ENCODE assay signal across 10 mouse cellular contexts in the genomic region with DNA sequence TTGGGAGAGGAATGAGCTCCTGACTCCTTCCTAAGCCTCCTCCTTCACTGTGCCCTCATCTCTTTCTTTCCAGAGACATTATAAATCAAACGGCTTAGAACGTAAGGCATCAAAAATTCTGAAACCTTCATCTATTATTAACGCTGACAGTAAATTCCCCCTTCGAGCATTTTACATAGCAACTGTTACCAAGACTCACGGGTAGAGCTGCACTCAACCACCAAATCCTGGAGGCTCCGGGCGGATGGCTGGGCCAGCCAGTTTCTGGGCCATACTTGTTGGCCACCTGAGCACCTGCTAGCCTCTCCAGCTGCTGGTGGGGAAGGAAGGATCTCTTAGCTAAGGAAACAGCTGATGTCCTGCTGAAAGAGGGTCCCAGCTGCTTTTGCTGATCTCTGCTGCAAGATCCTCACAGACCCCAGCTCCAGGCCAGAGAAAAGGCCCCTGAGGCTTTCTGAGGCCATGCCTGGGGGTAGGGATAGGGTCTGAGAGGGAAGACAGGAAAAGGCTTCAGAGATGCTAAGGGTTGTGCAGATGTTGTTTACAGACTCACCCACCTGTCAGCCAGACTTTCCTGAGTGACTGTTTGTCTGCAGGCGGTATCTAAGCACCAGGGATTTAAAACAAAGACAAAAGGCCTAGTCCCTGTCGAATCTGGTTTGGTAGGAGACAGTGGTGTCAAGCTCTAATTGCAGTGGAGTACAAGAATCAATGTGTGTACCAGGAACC. TPM values are rescaled to one million over a fixed set of nuclear protein-coding genes. Genes with fewer than 3 reads are reported as not detected.
DNase-seq lines count a peak whose midpoint lies in the region; ATAC-seq and TF ChIP-seq lines count a peak whose summit lies in the region.
"Had no signal": no experiment of that assay in that cellular context is flagged by ENCODE, and none has a peak within 500 bp of the region (broad histone marks: within the 10 kb centered on the region; RNA-seq: fewer than 3 reads in every experiment).

No protein-coding gene starts in this region.

- no peak for TF ChIP-seq POLR2A in MEL (IDR thresholded peaks at IDR 0.05; ENCODE audit: control insufficient read depth in 1 of 2, insufficient read depth in 1 of 2, low read depth in 1 of 2, low read length in 2 of 2, poor library complexity in 1 of 2)

- no peak for TF ChIP-seq RAD21 in MEL (IDR thresholded peaks at IDR 0.05; ENCODE audit: low read depth, low read length)

- H3K4me1 ChIP-seq in MEL (ENCODE audit: control insufficient read depth in 1 of 2, insufficient read depth in 2 of 2, low read length in 2 of 2): no peaks in the 10 kb centered on the region
- H3K4me1 ChIP-seq in embryonic facial prominence, embryonic 12.5 days: peaks cover 55% of the 10 kb centered on the region
- peaks cover 69% of the 10 kb centered on the region for H3K4me1 ChIP-seq in hindbrain, embryonic 15.5 days (replicated peaks)
- H3K4me1 ChIP-seq in kidney, embryonic 16.5 days (ENCODE audit: insufficient read depth, low read length): peaks cover 26% of the 10 kb centered on the region

- no peak overlapping the region for H3K9ac ChIP-seq in MEL (ENCODE audit: control insufficient read depth, low read depth, low read length, poor library complexity, severe bottlenecking)
- no peak overlapping the region for H3K9ac ChIP-seq in embryonic facial prominence, embryonic 12.5 days
- H3K9ac ChIP-seq in hindbrain, embryonic 15.5 days: no peak overlapping the region
- H3K9ac ChIP-seq in kidney, embryonic 16.5 days (replicated peaks; ENCODE audit: low read length): no peak overlapping the region

- TF ChIP-seq CTCF in MEL (IDR thresholded peaks at IDR 0.05 in 2 of 3, conservative IDR thresholded peaks at IDR 0.05 in 1 of 3; ENCODE audit: control insufficient read depth in 1 of 3, insufficient read depth in 1 of 3, low read depth in 2 of 3, low read length in 3 of 3, poor library complexity in 1 of 3, severe bottlenecking in 1 of 3): no peak

- H3K9me3 ChIP-seq in MEL (replicated peaks; ENCODE audit: insufficient read depth, low read length): no peaks in the 10 kb centered on the region
- H3K9me3 ChIP-seq in embryonic facial prominence, embryonic 12.5 days: no peaks in the 10 kb centered on the region
- H3K9me3 ChIP-seq in hindbrain, embryonic 15.5 days: no peaks in the 10 kb centered on the region
- no peaks in the 10 kb centered on the region for H3K9me3 ChIP-seq in kidney, embryonic 16.5 days (ENCODE audit: low read length)

- H3K79me2 ChIP-seq in MEL (ENCODE audit: control insufficient read depth, insufficient read depth, low read length, poor library complexity): peaks cover 2% of the 10 kb centered on the region; the same call in 1 of the 2 replicates

- no peak overlapping the region for H3K4me2 ChIP-seq in embryonic facial prominence, embryonic 12.5 days (replicated peaks)
- no peak overlapping the region for H3K4me2 ChIP-seq in hindbrain, embryonic 15.5 days
- no peak overlapping the region for H3K4me2 ChIP-seq in kidney, embryonic 16.5 days (replicated peaks; ENCODE audit: low read depth, low read length)

- H3K36me3 ChIP-seq in MEL (ENCODE audit: control insufficient read depth in 1 of 2, insufficient read depth in 2 of 2, low read length in 2 of 2): peaks cover 0 to 9% of the 10 kb centered on the region in 2 experiments; a peak in 2 of 4 replicates
- peaks cover 9% of the 10 kb centered on the region for H3K36me3 ChIP-seq in embryonic facial prominence, embryonic 12.5 days
- no peaks in the 10 kb centered on the region for H3K36me3 ChIP-seq in hindbrain, embryonic 15.5 days
- peaks cover 5% of the 10 kb centered on the region for H3K36me3 ChIP-seq in kidney, embryonic 16.5 days (ENCODE audit: insufficient read depth, low read length)

- no peaks in the 10 kb centered on the region for H3K27me3 ChIP-seq in MEL (ENCODE audit: control insufficient read depth in 1 of 2, insufficient read depth in 2 of 2, low read length in 2 of 2)
- H3K27me3 ChIP-seq in embryonic facial prominence, embryonic 12.5 days: no peaks in the 10 kb centered on the region
- H3K27me3 ChIP-seq in hindbrain, embryonic 15.5 days: no peaks in the 10 kb centered on the region
- no peaks in the 10 kb centered on the region for H3K27me3 ChIP-seq in kidney, embryonic 16.5 days (ENCODE audit: insufficient read depth, low read length)

- DNase-seq in MEL (ENCODE audit: low read depth, low spot score) (no peak), MN1 (ENCODE audit: low spot score) (no peak)
- DNase-seq in retina, embryonic 14.5 days (ENCODE audit: low spot score): peak; percentile 34
- no peak for DNase-seq in adrenal gland, postnatal 25 days
- DNase-seq: lung, adult 2 months had no signal

- no peak for TF ChIP-seq EP300 in MEL (IDR thresholded peaks at IDR 0.05; ENCODE audit: low read depth in 1 of 2, low read length in 2 of 2)

- WGBS in embryonic facial prominence, embryonic 12.5 days: 69% methylated on average over 9 of the region's 9 CpGs
- whole genome bisulfite sequencing in hindbrain, embryonic 15.5 days: 39% methylated on average over 9 of the region's 9 CpGs
- 68% methylated on average over 9 of the region's 9 CpGs for WGBS in kidney, embryonic 16.5 days

- no peak overlapping the region for H3K27ac ChIP-seq in MEL (ENCODE audit: control insufficient read depth, low read depth, low read length)
- peak overlapping the region; percentile 61; the same call in 1 of the 2 replicates for H3K27ac ChIP-seq in embryonic facial prominence, embryonic 12.5 days
- peak overlapping the region; percentile 54 for H3K27ac ChIP-seq in hindbrain, embryonic 15.5 days (replicated peaks)
- no peak overlapping the region for H3K27ac ChIP-seq in kidney, embryonic 16.5 days (ENCODE audit: low read length)
- H3K27ac ChIP-seq: left cerebral cortex, adult 2 months had no signal

- no peak for ATAC-seq in embryonic facial prominence, embryonic 12.5 days (ENCODE audit: insufficient number of reproducible peaks, insufficient read depth, low FRiP score, low TSS enrichment)
- no peak for ATAC-seq in hindbrain, embryonic 15.5 days (ENCODE audit: low FRiP score, low read depth)
- no peak for ATAC-seq in kidney, embryonic 16.5 days (ENCODE audit: low FRiP score, low TSS enrichment)

- no peak overlapping the region for H3K4me3 ChIP-seq in MEL (ENCODE audit: control insufficient read depth in 1 of 2, insufficient read depth in 1 of 2, low read depth in 2 of 2, low read length in 2 of 2)
- no peak overlapping the region for H3K4me3 ChIP-seq in embryonic facial prominence, embryonic 12.5 days
- H3K4me3 ChIP-seq in hindbrain, embryonic 15.5 days: no peak overlapping the region
- no peak overlapping the region for H3K4me3 ChIP-seq in kidney, embryonic 16.5 days (ENCODE audit: low read length)
- H3K4me3 ChIP-seq: left cerebral cortex, adult 2 months; myocyte had no signal

TF ChIP-seq in MEL, 35 proteins besides CTCF, POLR2A, EP300 and RAD21:
- TF ChIP-seq MYB (IDR thresholded peaks at IDR 0.05; ENCODE audit: low read depth, low read length): no peak
- no peak for TF ChIP-seq E2F4 (IDR thresholded peaks at IDR 0.05; ENCODE audit: borderline replicate concordance, low read depth, low read length)
- no peak for TF ChIP-seq ELF1 (IDR thresholded peaks at IDR 0.05; ENCODE audit: low read depth, low read length)
- no peak for TF ChIP-seq MAX (IDR thresholded peaks at IDR 0.05; ENCODE audit: low read length)
- TF ChIP-seq POLR2AphosphoS2 (IDR thresholded peaks at IDR 0.05; ENCODE audit: low read length): 0 out of 2 replicates have a peak, but pooled peaks have one; percentile 28
- TF ChIP-seq MAZ (IDR thresholded peaks at IDR 0.05; ENCODE audit: low read depth, low read length): no peak

RNA-seq across cellular contexts. Expression of a gene that starts 56.5 kb away (rescaled TPM):
- total RNA-seq in MEL (2012; rRNA removed): 25.0 and 26.3 TPM in 2 replicates
- 100 to 1,000 TPM in 1 of 2 experiments, 10 to 100 TPM in 1; 56.7 to 101 TPM for polyA plus RNA-seq in MEL (2012; ENCODE audit: insufficient read depth in 1 of 2, insufficient read length in 2 of 2, low read depth in 1 of 2, low replicate concordance in 2 of 2, missing spikeins in 1 of 2)
- 35.6 and 36.4 TPM in 2 replicates for polyA plus RNA-seq in embryonic facial prominence, embryonic 12.5 days (2016; fragmentation: Nextera tagmentation; extraction: Ambion mirVana)
- polyA plus RNA-seq in hindbrain, embryonic 15.5 days (2015; fragmentation: Nextera tagmentation; extraction: Ambion mirVana): 32.5 and 33.2 TPM in 2 replicates
- total RNA-seq in adrenal gland, postnatal 25 days (2021): 54.2 and 57.8 TPM in 2 replicates
- 21.5 and 24.0 TPM in 2 replicates for polyA plus RNA-seq in kidney, embryonic 16.5 days (2015; fragmentation: Nextera tagmentation; extraction: Ambion mirVana)

Comparison
In these comparisons a context has a peak if more than half of its experiments do, and no peak if none do; other contexts are left out.
1. H3K27ac ChIP-seq: peak in embryonic facial prominence, embryonic 12.5 days (single experiment) and hindbrain, embryonic 15.5 days (single experiment); none in MEL (single experiment) and kidney, embryonic 16.5 days (single experiment).